Mouse (Mus musculus): ENCODE measurements around the gene Mei1.

DNA sequence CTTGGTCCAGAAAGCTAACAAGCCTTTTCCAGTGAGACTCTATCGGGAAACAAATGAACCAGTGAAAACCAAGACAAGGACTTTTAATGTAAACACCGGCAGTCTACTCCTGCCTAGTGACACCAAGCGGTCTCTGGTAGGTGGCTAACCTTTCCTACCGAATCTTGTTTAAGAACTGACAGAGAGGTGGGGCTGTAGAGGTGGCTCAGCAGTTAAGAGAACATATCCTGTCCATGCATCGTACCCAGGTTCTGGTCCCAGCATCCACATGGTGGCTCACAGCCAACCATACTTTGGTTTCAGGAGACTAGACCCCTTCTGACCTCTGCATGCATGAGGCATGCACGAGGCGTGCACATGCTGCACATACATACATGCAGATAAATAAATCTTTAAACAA is 42.5 kb upstream of the Mei1 start:
- TF ChIP-seq CTCF (IDR thresholded peaks at IDR 0.05; ENCODE audit: borderline replicate concordance, insufficient read depth, low read depth, low read length) (no peak), POLR2A (IDR thresholded peaks at IDR 0.05; ENCODE audit: borderline replicate concordance, insufficient read depth, low read length) (no peak)

All from cerebellum, adult 2 months (tissue).